Mouse (Mus musculus): ENCODE results near the gene Dnajc1.

Gene Dnajc1

GRCm38 (mm10) chr2:18188367-18188766 lies 204.3 kb downstream of the Dnajc1 start:
- no peak for DNase-seq

DNA sequence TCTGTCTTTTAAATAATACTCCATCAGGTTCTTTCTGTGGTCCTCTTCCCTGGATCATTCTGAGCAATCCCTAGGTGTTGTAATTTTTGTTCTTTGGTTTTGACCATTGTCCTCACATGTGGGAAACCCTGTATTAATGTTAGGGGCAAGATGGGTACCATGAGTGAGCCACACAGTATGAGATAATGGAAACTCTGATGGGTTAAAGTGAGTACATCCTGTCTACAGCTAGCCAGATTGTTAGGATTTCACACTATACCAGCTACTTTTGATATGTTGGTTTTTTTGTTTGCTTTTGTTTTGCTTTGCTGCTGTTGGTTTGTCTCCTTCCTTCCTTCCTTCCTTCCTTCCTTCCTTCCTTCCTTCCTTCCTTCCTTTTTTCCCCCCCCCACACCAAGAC lies 209.6 kb downstream of the Dnajc1 start:
- DNase-seq = no peak

DNA sequence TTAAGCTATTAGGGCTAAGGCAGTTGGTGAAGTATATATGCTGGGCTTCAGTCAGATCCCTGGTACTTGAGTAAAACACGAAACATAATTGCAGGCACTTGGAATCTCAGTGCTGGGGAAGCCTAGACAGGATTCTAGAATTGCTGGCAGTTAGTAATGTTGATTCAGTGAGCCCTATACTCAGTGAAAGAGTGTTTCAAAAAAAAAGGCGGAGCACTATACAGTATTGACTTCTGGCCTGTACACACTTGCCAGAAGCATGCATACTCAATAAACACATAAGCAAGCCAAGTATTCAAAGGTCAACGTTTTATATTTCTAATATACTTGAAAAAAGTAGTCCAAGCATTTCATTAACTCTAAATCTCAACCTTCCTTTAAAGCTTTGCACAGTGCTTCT lies 211.0 kb downstream of the Dnajc1 start:
- no peak for DNase-seq

DNA sequence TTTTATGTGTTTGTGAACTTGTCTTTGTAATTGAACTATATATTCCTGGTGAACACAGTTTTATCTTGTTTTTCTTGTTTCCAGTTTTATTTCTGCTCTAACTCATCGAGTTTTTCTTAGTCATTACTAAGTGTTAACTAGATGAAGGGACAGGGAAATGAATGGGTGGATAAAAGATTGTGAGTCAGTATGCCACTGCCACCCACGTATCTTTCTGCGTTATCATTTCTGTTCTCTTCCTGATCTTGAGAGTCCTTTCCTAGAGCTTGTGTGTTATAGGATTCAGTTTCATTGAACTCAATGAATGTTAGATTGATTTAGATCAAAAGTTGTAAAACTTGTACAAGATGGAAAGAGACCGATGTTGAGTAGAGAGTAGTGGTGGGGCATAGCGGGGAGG lies 212.3 kb downstream of the Dnajc1 start:
- no peak for DNase-seq

DNA sequence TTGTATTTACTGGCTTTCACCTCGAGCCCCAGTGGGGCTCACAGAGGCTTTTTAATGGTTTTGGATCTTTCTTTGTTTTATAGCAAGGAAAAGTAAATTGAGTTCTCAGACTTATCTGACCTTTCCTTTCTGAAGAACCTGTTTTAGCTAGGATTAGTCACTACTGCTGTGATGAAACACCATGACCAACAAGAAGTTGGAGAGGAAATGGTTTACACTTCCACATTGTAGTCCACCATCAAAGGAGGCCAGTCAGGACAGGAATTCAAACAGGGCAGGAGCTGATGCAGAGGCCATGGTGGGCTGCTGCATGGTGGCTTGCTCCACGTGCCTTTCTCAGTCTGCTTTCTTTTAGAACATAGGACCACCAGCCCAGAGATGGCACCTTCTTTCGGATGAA lies 216.4 kb downstream of the Dnajc1 start:
- no peak for DNase-seq

GRCm38 (mm10) chr2:18175234-18175633 lies 217.4 kb downstream of the Dnajc1 start:
- no peak for DNase-seq

GRCm38 (mm10) chr2:18169174-18169948 lies 223.3 kb downstream of the Dnajc1 start:
- DNase-seq = no peak

DNA sequence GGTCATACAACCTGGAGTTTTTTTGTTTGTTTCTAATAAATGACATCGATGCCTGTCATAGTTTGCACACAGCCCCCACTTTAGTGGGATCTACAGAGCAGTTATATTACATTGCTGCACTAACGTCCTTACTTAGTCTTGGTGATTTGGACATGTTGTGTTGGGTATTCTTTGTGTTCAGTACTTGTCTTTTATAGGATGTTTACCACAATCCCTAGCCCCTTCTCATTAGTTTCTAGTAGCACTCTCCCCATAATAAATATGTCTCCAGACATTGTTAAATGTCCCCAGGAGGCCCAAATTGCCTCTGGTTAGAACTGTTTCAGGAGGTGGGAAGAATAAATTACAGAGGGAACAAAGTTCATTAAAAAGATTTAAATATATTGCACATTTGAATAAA lies 227.1 kb downstream of the Dnajc1 start:
- DNase-seq = no peak

DNA sequence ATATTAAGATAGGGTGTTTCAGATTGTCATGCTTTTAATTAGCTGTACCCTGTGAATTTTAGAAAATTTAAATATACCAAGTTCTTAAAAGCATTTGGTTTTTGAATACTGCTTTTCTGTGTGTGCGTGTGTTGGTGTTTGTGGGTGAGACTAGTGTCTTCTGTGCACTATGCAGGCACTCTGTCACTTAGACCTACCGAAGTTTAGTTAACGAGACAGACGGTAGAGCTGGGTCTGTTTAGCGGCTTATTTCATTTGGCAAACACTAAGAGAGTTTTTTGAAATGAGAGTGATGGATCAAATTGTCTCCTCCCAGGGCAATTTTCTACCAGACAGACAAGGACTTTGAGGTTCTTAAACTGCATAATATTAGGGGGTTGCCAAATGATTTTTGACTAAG lies 231.6 kb downstream of the Dnajc1 start:
- DNase-seq = no peak

- DNase-seq = no peak
Observed at GRCm38 (mm10) chr2:18159426-18159825, 233.2 kb downstream of the Dnajc1 start.

DNA sequence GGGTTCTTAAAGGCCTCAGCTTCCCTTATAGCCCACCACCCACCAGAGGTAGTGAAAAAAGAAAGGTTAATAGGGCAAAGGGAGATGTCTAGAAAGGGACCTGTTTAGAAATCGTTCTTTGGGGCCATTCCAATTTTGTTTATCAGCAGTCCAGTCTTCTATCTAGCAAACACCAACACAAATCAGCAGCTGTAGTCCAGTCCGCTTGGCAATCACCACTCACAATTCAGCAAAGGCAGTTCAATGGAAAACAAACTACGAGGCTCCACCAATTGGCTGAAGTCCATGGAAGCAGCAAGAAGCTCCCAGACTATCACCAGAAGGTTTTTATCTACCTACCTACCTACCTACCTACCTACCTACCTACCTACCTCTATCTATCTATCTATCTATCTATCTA lies 236.5 kb downstream of the Dnajc1 start:
- DNase-seq = no peak

Measured in retina, postnatal 1 day (tissue).